Mouse (Mus musculus) liver, postnatal 0 days (tissue): ENCODE data around the gene Tsr1.

ENCODE experiments used
- CTCF ChIP-seq: sonication (generic); IDR thresholded peaks from 2 replicates; pipeline ENCODE4 v1.5.1; 2016; ENCODE audit warnings: antibody characterized with exemption, low read depth
- EP300 ChIP-seq: IDR thresholded peaks from 2 replicates; pipeline ENCODE4 v1.6.1; 2016; ENCODE audit warnings: antibody characterized with exemption, low read depth, mild to moderate bottlenecking

GRCm38 (mm10) chr11:74883098-74883497 is 14.8 kb upstream of the Tsr1 start:
- TF ChIP-seq CTCF (no peak), EP300 (no peak)
